Mouse (Mus musculus) mouse embryonic stem cell (cell line): Measurements from ENCODE around the gene Il17rc.

Experiments
- in situ Hi-C, 2 experiments: fragments of 300-500 bp; cut with MboI; formaldehyde crosslinking; loops; 1 replicate in 1 of 2; 3 replicates in 1 of 2; pipeline ENCODE4 v1.14.3; 2019 to 2020; ENCODE audit warnings: low sequenced_read_pairs in 2 of 2, low pct_unique_long_range_greater_than_20kb in 1 of 2, mixed read lengths in 1 of 2; ENCODE audit not compliant: unreplicated experiment in 1 of 2

Il17rc gene

DNA sequence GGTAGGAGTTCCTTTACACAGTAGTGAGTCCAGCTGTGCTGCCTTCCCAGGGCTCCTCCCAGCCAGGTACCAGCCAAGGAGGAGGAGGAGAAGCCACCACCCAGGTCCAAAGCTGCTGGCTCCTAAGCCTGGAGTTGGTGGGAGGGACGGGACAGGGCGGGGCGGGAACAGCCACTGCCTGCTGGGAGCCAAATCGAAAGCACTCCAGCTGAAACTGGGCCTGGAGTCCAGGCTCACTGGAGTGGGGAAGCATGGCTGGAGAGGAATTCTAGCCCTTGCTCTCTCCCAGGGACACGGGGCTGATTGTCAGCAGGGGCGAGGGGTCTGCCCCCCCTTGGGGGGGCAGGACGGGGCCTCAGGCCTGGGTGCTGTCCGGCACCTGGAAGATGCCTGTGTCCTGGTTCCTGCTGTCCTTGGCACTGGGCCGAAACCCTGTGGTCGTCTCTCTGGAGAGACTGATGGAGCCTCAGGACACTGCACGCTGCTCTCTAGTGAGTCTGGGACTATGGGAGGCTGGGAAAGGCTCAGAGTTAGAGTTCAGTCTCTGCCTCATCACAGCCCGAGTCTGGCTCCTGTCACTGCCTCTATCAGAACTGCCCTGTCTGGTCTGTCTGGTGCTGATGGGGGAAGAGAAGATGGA is at the start of gene Il17rc:
Gene Il17rc, plus strand, starts transcription at position 131 of the 640 bp plus-strand sequence.
- in situ Hi-C loops, result no loop called here

- in situ Hi-C loops, result no loop called here
Observed at GRCm38 (mm10) chr6:113423000-113423399, 48.2 kb upstream of the Il17rc start.

DNA sequence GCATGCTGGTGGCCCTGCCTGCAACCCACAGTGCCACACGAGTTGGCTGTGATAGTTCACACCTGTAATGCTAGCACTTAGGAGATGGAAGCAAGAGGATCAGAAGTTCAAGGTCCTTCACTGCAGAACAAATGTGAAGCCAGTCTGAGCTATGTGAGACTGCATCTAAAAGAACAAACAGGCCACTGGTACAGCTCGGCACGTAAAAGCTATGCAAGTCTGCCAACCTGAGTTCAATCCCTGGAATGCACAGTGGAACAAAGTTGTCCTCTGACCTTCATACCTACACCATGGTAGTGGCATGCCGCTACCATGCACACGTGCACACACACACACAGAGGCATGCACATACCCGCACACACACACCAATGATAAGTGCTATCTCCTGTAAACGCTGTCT is 47.0 kb upstream of the Il17rc start:
- in situ Hi-C loops, result no loop called here

DNA sequence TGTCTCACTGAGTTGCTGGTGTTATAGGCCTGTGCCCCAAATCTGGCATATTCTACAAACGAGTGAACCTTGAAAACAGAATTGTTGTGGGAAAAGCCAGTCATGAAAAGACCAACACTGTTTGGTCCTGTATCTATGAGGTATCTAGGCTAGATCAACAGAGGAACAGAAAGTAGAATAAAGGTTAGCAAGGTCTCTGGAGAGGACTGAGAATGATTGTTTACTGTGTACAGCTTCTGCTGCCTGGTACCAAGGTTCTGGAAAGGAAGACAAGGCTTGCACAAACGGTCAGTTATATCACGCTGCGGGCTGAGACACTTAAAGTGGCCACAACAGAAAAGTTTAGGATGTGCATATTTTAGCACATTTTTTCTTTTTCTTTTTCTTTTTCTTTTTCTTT is 44.5 kb upstream of the Il17rc start:
- in situ Hi-C loops, result no loop called here

DNA sequence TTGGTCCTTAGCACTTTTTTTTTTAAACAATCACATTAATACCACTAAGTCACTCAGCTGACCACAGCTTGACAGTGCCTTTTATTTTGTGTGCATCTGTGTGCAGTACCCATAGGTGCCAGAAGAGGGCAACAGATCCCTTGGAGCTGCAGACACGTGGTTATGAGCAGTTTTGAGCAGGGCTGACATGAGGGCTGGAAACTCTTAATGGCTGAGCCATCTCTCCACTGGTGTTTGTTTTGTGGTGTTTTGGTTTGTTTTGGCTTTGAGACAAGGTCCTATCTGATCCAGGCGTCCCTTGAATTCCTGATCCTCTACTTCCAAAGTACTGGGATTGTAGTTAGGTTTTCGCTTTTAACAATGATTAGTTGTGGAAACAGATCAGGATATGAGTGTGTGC is 43.8 kb upstream of the Il17rc start:
- in situ Hi-C loops, result no loop called here

GRCm38 (mm10) chr6:113428006-113428405 is 43.2 kb upstream of the Il17rc start:
- in situ Hi-C loops, result no loop called here

GRCm38 (mm10) chr6:113429965-113430364 is 41.3 kb upstream of the Il17rc start:
- in situ Hi-C loops, result no loop called here

DNA sequence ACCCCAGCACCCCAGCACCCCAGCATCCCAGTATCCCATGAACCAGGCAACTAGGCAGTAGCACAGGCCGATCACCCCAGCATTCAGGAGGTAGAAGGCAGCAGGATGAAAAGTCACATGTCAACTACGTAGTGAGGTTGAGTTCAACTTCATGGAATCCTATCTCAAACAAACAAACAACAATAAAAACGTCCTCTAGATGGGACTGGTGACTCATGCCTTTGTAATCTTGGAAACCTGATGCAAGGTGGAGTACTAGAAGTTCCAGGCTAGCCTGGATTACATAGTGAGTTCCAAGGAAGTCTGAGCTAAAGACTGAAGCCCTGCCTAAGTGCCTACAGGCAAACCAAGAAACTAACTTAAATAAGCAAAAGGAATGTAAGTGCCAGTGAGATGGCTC is 40.4 kb upstream of the Il17rc start:
- in situ Hi-C loops, result no loop called here

DNA sequence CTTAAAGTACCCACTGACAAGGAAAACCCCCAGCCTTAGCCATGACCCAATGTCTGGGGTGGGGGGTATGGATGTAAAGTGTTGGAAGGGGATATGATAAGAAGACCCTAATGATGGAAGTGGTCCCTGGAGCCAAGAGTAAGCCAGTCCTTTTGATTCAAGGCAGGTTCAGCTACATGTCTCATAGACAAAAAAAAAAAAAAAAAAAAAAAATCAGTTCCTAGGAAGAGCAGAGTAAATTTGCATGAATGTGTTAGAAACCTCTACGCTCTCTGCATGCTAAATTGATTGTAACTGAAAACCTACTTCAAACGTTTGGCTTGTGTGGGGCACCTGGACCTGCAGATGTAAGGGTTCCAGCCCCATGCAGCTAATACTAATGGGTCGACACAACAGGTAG is 39.4 kb upstream of the Il17rc start:
- in situ Hi-C loops, result no loop called here

- in situ Hi-C loops, result no loop called here
Observed at GRCm38 (mm10) chr6:113433661-113434060, 37.6 kb upstream of the Il17rc start.

DNA sequence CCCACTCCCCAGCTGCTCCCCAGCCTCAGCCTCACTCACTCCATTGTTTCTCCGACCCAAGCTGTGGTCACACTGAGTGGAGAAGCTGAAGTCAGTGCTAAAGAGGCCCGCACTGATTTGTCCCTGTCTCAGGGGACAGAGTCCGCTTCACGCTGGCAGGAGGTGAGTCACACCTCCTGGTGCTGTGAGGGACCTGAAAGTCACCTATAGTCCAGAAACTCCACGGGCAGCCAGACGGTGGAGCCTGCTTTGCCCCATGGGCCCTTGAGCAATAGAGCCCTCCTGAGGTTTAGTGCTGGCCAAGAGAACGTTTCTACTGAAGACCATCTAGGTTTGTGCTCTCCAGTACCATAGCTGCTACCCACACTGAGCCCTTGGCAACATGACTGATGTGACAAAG is 36.5 kb upstream of the Il17rc start:
- in situ Hi-C loops, result no loop called here

DNA sequence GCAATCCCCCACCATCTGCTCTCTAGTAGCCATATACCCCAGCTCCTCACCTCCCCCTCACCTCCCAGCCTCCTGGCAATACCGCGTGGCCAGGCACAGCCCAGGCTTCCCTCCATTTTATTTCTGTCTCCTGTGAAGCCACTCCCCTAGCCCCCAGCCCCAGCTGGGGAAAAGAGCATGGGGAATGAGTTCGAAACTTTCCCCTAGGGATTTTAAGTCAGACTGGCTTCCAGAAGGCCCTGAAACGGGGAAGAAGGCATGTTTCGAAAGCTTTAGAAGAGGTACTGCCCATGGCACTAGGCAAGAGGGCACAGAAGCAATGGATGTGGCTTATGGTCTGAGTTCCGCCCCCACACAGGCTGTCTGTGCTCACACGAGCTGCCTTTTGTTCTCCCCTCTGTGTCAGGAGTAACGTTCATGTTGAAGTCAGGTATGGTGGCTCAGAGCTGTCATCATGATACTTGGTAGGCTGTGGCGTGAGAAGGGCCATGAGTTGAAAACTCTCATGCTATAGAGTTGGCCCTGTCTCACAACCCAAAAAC is 35.5 kb upstream of the Il17rc start, which contains the start of gene Cidec:
Gene Cidec, minus strand, starts transcription at position 97 of the 542 bp plus-strand sequence.
- in situ Hi-C loops, result no loop called here

- in situ Hi-C loops, result no loop called here
Observed at GRCm38 (mm10) chr6:113437135-113437534, 34.1 kb upstream of the Il17rc start.

DNA sequence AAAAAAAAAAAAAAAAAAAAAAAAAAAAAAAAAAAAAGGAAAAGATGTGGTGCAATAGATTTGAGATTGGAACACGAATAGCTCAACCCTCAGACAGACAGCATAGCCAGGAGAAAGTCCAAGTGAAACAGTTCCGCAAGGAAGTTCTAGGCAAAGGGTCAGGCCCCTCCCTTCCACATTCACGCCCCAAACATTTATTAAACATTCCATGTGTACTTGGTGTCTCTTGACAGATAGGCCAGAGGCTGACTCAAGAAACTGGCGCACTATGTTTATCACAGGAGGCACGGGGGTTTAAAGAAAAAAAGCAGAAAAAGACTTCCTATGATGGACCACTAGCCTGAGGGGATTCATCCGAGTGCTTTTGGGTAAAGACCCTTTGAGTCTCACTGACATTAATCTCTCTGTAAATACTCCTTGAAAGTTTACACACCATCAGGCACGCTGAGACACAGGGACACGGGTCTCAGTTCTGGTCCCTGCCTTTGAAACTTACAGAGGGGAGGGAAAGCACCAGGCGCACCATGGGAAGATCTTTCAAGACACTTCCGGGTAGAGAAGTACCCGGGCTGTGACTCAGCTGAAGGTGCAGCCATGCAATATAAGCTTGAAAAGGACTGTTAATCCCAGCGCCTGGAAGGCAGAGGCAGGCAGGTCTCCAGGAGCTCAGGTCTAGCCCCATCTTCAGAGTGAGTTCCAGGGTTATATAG is 32.4 kb upstream of the Il17rc start:
- in situ Hi-C loops, result no loop called here

GRCm38 (mm10) chr6:113440686-113441085 is 30.5 kb upstream of the Il17rc start:
- in situ Hi-C loops, result no loop called here

- in situ Hi-C loops, result no loop called here
Observed at GRCm38 (mm10) chr6:113441147-113441680, 30.0 kb upstream of the Il17rc start.

GRCm38 (mm10) chr6:113442087-113442441 is 29.2 kb upstream of the Il17rc start:
- in situ Hi-C loops, result no loop called here

GRCm38 (mm10) chr6:113442442-113443090 is 28.7 kb upstream of the Il17rc start, which contains the start of gene Jagn1:
Gene Jagn1, plus strand, starts transcription at chr6:113442569.
- in situ Hi-C loops, result no loop called here

DNA sequence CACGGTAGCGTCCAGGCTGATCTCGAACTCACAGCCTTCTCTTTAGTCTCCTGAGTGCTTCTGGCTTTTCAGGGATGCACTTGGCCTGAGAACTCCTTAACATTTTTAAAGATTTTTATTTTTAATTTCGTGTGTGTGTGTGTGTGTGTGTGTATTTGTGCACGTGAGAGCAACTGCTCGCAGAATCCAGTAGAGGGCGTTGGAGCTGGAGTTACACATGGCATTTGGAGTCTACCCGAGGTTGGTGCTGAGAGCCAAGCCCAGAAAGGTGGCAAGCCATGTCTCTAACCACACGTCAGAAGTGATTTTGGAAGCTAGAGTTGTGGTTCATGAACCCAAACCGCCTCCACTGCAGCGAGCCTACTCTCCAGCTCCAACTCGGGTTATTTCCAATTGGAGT is 28.1 kb upstream of the Il17rc start:
- in situ Hi-C loops, result no loop called here
